Mouse (Mus musculus): ENCODE results near the gene Atp2b2.

GRCm38 (mm10) chr6:113857310-113857873, 185.0 kb downstream of the Atp2b2 start:
- TF ChIP-seq CTCF (IDR thresholded peaks at IDR 0.05; ENCODE audit: insufficient read depth, low read depth, low read length) (no peak), POLR2A (IDR thresholded peaks at IDR 0.05; ENCODE audit: insufficient read depth, low read depth, low read length) (no peak)

Data from olfactory bulb, adult 2 months (tissue).